Mouse (Mus musculus): ENCODE results near the gene Zfp692. TPM values are rescaled to one million over a fixed set of nuclear protein-coding genes. Genes with fewer than 3 reads are reported as not detected.
"Not testable (repeated sequence)": the region's sequence is repeated elsewhere in the genome, so short reads cannot be mapped to it uniquely, and the experiment has no call there.

Gene Zfp692
- polyA plus RNA-seq, 2 experiments = 18.3 to 66.0 TPM

GRCm38 (mm10) chr11:58301057-58301456 is 5.8 kb upstream of the Zfp692 start:
- DNase-seq (ENCODE audit: low spot score) (peak; percentile 19), ATAC-seq (ENCODE audit: low FRiP score, low read depth) (no peak)
- 13% methylated on average over 13 of the region's 13 CpGs for WGBS
- Histone ChIP-seq H3K9me3 (ENCODE audit: control insufficient read depth, low read length) (no peaks in the 10 kb centered on the region), H3K27ac (replicated peaks; ENCODE audit: low read depth, low read length) (0 out of 2 replicates have a peak overlapping the region, but pooled peaks have one; percentile 11), H3K27me3 (ENCODE audit: control insufficient read depth, insufficient read depth, low read length) (no peaks in the 10 kb centered on the region), H3K4me1 (ENCODE audit: control insufficient read depth, insufficient read depth, low read length) (peaks cover 11% of the 10 kb centered on the region; the same call in 1 of the 2 replicates), H3K9ac (ENCODE audit: low read depth, low read length, severe bottlenecking) (no peak overlapping the region), H3K4me3 (replicated peaks; ENCODE audit: low read length) (peak overlapping the region; percentile 59), H3K4me2 (replicated peaks; ENCODE audit: low read depth, low read length, severe bottlenecking) (peak overlapping the region; percentile 57), H3K36me3 (ENCODE audit: control insufficient read depth, insufficient read depth, low read length) (no peaks in the 10 kb centered on the region)
- no peak for TF ChIP-seq POLR2A (IDR thresholded peaks at IDR 0.05; ENCODE audit: borderline replicate concordance, extremely low read depth, insufficient read depth, insufficient read length)

DNA sequence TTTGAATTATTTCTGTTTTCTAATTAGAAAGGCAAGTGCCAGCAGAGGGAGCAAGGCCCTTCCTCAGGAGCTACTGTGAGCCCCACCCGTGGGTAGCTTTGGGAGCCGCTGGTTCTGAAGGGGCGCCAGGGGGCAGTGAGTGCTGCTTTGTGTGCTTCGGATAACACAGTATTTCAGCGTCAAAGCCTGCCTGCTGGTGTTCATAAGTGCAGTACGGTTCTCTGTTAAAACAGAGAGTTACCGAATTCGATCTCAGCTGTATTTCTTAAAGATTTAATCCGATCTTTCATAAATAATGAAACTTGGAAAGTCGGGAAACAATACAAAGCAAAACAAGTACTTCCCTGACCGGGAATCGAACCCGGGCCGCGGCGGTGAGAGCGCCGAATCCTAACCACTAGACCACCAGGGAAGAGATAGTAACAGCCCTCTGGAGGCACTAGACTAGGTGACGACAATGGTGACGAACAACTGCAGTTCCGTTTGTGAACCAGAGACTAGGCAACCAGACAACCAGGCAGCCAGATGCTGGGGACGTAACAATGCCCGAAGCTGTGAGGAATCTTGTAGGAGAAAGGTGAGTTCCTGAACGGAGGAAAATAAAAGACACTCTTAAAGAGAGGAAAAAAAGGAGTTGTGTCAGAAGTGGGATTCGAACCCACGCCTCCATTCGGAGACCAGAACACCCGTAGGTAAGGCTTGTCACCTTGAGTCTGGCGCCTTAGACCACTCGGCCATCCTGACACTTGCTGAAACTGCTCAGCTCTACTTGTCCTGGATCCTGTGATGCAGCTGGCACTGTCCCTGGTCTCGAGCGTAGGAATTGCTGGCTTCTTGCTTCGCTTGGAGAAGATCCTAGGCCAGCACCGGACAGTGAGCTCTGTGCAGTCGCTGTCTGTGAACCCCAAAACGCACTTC is 4.8 kb upstream of the Zfp692 start:
- Histone ChIP-seq H3K4me3 (replicated peaks; ENCODE audit: low read length) (peak overlapping the region; percentile 59), H3K4me1 (ENCODE audit: control insufficient read depth, insufficient read depth, low read length) (peaks cover 11% of the 10 kb centered on the region), H3K27ac (replicated peaks; ENCODE audit: low read depth, low read length) (peak overlapping the region; percentile 91), H3K9me3 (ENCODE audit: control insufficient read depth, low read length) (no peaks in the 10 kb centered on the region), H3K9ac (ENCODE audit: low read depth, low read length, severe bottlenecking) (peak overlapping the region; percentile 63), H3K4me2 (replicated peaks; ENCODE audit: low read depth, low read length, severe bottlenecking) (peak overlapping the region; percentile 57), H3K36me3 (ENCODE audit: control insufficient read depth, insufficient read depth, low read length) (no peaks in the 10 kb centered on the region), H3K27me3 (ENCODE audit: control insufficient read depth, insufficient read depth, low read length) (no peaks in the 10 kb centered on the region)
- under 1% methylated on average over 36 of the region's 36 CpGs for WGBS
- ATAC-seq (ENCODE audit: low FRiP score, low read depth) = peak; percentile 86
- no peak for TF ChIP-seq POLR2A (IDR thresholded peaks at IDR 0.05; ENCODE audit: borderline replicate concordance, extremely low read depth, insufficient read depth, insufficient read length)
- DNase-seq (ENCODE audit: low spot score) = peak; percentile 95

DNA sequence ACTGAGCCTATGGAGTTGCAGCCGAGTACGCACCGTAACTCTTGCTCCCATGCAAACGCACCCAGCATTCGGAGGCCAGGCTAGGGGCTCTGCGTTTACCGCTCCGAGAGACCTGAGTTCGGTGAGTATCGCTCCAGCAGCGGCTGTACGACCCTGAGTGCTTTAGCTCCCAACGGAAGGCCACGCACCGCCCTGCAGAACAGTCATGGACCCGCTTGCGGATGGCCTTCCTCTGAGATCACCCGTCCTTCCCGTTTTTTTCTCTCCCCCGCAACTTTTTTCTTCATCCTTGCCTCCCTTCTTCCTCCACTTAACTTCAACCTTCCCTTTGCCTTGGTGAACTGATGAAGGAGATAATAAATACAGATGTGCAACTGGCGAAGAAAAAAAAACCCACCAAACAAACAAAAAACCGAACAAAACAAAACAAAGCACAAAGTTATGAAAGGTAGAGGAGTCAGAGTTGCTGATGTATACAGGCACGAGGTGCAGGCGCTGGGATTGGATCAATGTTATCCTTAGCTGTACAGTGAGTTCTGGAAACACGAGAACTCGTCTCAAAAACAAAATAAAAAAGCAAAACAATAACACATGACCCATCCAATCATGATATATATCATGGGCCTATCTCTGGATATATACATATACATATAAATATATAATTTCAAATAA is 4.0 kb upstream of the Zfp692 start:
- H3K9me3 ChIP-seq (ENCODE audit: control insufficient read depth, low read length) = no peaks in the 10 kb centered on the region
- H3K27ac ChIP-seq (replicated peaks; ENCODE audit: low read depth, low read length) = peak overlapping the region; percentile 91
- H3K4me3 ChIP-seq (replicated peaks; ENCODE audit: low read length) = peak overlapping the region; percentile 59
- DNase-seq (ENCODE audit: low spot score) (peak; percentile 30), ATAC-seq (ENCODE audit: low FRiP score, low read depth) (peak; percentile 35)
- H3K9ac ChIP-seq (ENCODE audit: low read depth, low read length, severe bottlenecking) = peak overlapping the region; percentile 63
- no peaks in the 10 kb centered on the region for H3K27me3 ChIP-seq (ENCODE audit: control insufficient read depth, insufficient read depth, low read length)
- peak overlapping the region; percentile 57 for H3K4me2 ChIP-seq (replicated peaks; ENCODE audit: low read depth, low read length, severe bottlenecking)
- 0 out of 2 replicates have a peak, but pooled peaks have one; percentile 28 for TF ChIP-seq POLR2A (IDR thresholded peaks at IDR 0.05; ENCODE audit: borderline replicate concordance, extremely low read depth, insufficient read depth, insufficient read length)
- WGBS = 1% methylated on average over 26 of the region's 26 CpGs
- H3K36me3 ChIP-seq (ENCODE audit: control insufficient read depth, insufficient read depth, low read length) = no peaks in the 10 kb centered on the region
- H3K4me1 ChIP-seq (ENCODE audit: control insufficient read depth, insufficient read depth, low read length) = peaks cover 19% of the 10 kb centered on the region

DNA sequence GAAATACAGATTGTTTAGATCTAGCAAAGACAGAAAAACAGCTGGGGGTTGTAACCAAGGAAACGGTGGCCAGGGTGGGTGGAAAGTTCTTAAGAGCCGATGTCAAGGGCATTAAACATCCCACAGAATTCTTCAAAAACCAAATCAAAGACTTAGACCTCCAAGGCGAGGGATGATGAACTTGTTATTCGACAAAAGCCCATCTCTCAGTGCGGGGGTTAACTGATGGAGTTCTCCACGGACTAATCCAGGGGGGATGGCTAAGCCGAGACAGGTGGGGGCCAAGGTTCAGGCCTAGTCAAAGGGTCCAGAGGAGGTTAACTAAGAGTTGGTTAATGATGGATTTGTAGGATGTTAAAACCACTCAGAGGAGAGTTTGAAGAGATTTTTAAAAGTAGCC is 3.3 kb upstream of the Zfp692 start:
- no peak overlapping the region; the same call in 1 of the 2 replicates for H3K4me3 ChIP-seq (replicated peaks; ENCODE audit: low read length)
- ATAC-seq (ENCODE audit: low FRiP score, low read depth) (no peak), DNase-seq (ENCODE audit: low spot score) (no peak)
- H3K4me1 ChIP-seq (ENCODE audit: control insufficient read depth, insufficient read depth, low read length) = peaks cover 21% of the 10 kb centered on the region
- no peaks in the 10 kb centered on the region for H3K36me3 ChIP-seq (ENCODE audit: control insufficient read depth, insufficient read depth, low read length)
- TF ChIP-seq POLR2A (IDR thresholded peaks at IDR 0.05; ENCODE audit: borderline replicate concordance, extremely low read depth, insufficient read depth, insufficient read length) = no peak
- no peaks in the 10 kb centered on the region for H3K9me3 ChIP-seq (ENCODE audit: control insufficient read depth, low read length)
- peak overlapping the region; percentile 34 for H3K4me2 ChIP-seq (replicated peaks; ENCODE audit: low read depth, low read length, severe bottlenecking)
- 26% methylated on average over 7 of the region's 7 CpGs for WGBS
- H3K9ac ChIP-seq (ENCODE audit: low read depth, low read length, severe bottlenecking) = no peak overlapping the region
- H3K27me3 ChIP-seq (ENCODE audit: control insufficient read depth, insufficient read depth, low read length) = no peaks in the 10 kb centered on the region
- H3K27ac ChIP-seq (replicated peaks; ENCODE audit: low read depth, low read length) = no peak overlapping the region

- not testable (repeated sequence) for H3K27ac ChIP-seq (replicated peaks; ENCODE audit: low read depth, low read length); H3K4me3 ChIP-seq (replicated peaks; ENCODE audit: low read length); ATAC-seq (ENCODE audit: low FRiP score, low read depth); H3K4me2 ChIP-seq (replicated peaks; ENCODE audit: low read depth, low read length, severe bottlenecking); H3K27me3 ChIP-seq (ENCODE audit: control insufficient read depth, insufficient read depth, low read length); H3K9ac ChIP-seq (ENCODE audit: low read depth, low read length, severe bottlenecking); H3K36me3 ChIP-seq (ENCODE audit: control insufficient read depth, insufficient read depth, low read length); DNase-seq (ENCODE audit: low spot score); H3K9me3 ChIP-seq (ENCODE audit: control insufficient read depth, low read length)
- H3K4me1 ChIP-seq (ENCODE audit: control insufficient read depth, insufficient read depth, low read length) = peaks cover 21% of the 10 kb centered on the region
- 93% methylated on average over 8 of the region's 8 CpGs for WGBS
These were observed 1.6 kb upstream of the Zfp692 start for GRCm38 (mm10) chr11:58305299-58305698.

Data from limb, embryonic 14.5 days (tissue).